Mouse (Mus musculus): Measurements from ENCODE around the gene Zfp672. TPM values are rescaled to one million over a fixed set of nuclear protein-coding genes. Genes with fewer than 3 reads are reported as not detected.
"Not testable (repeated sequence)": the region's sequence is repeated elsewhere in the genome, so short reads cannot be mapped to it uniquely, and the experiment has no call there.

The Zfp672 gene
- polyA plus RNA-seq, 1 experiment: 23.2 TPM

- Histone ChIP-seq H3K4me3 (ENCODE audit: insufficient read depth, low read length) (no peak overlapping the region), H3K27ac (ENCODE audit: insufficient read depth, low read length) (no peak overlapping the region), H3K4me1 (ENCODE audit: control insufficient read depth, insufficient read depth, low read length) (no peaks in the 10 kb centered on the region)
- no peak for TF ChIP-seq CTCF (IDR thresholded peaks at IDR 0.05; ENCODE audit: borderline replicate concordance, insufficient read depth, low read length)
- no peak for TF ChIP-seq POLR2A (IDR thresholded peaks at IDR 0.05; ENCODE audit: low read depth, low read length)
Observed at GRCm38 (mm10) chr11:58308661-58309060, 21.5 kb downstream of the Zfp672 start.

GRCm38 (mm10) chr11:58307411-58308080, 22.6 kb downstream of the Zfp672 start:
- no peak overlapping the region for H3K27ac ChIP-seq (ENCODE audit: insufficient read depth, low read length)
- H3K4me1 ChIP-seq (ENCODE audit: control insufficient read depth, insufficient read depth, low read length): no peaks in the 10 kb centered on the region
- peak; percentile 48 for TF ChIP-seq POLR2A (IDR thresholded peaks at IDR 0.05; ENCODE audit: low read depth, low read length)
- TF ChIP-seq CTCF (IDR thresholded peaks at IDR 0.05; ENCODE audit: borderline replicate concordance, insufficient read depth, low read length): no peak
- peak overlapping the region; percentile 53 for H3K4me3 ChIP-seq (ENCODE audit: insufficient read depth, low read length)

GRCm38 (mm10) chr11:58306860-58307308, 23.3 kb downstream of the Zfp672 start, which contains the start of gene Zfp692:
Gene Zfp692, plus strand, starts transcription at chr11:58307069.
- Histone ChIP-seq H3K4me1 (ENCODE audit: control insufficient read depth, insufficient read depth, low read length) (no peaks in the 10 kb centered on the region), H3K4me3 (ENCODE audit: insufficient read depth, low read length) (peak within 1 kb of the TSS; percentile 53), H3K27ac (ENCODE audit: insufficient read depth, low read length) (no peak within 1 kb of the TSS)
- TF ChIP-seq CTCF (IDR thresholded peaks at IDR 0.05; ENCODE audit: borderline replicate concordance, insufficient read depth, low read length): no peak
- TF ChIP-seq POLR2A (IDR thresholded peaks at IDR 0.05; ENCODE audit: low read depth, low read length): peak; percentile 22

GRCm38 (mm10) chr11:58305299-58305698, 24.8 kb downstream of the Zfp672 start:
- H3K4me3 ChIP-seq (ENCODE audit: insufficient read depth, low read length); H3K4me1 ChIP-seq (ENCODE audit: control insufficient read depth, insufficient read depth, low read length); H3K27ac ChIP-seq (ENCODE audit: insufficient read depth, low read length): not testable (repeated sequence)

GRCm38 (mm10) chr11:58303594-58303993, 26.5 kb downstream of the Zfp672 start:
- Histone ChIP-seq H3K27ac (ENCODE audit: insufficient read depth, low read length) (no peak overlapping the region), H3K4me3 (ENCODE audit: insufficient read depth, low read length) (peak overlapping the region; percentile 32), H3K4me1 (ENCODE audit: control insufficient read depth, insufficient read depth, low read length) (no peaks in the 10 kb centered on the region)
- TF ChIP-seq POLR2A (IDR thresholded peaks at IDR 0.05; ENCODE audit: low read depth, low read length): no peak
- TF ChIP-seq CTCF (IDR thresholded peaks at IDR 0.05; ENCODE audit: borderline replicate concordance, insufficient read depth, low read length): no peak

GRCm38 (mm10) chr11:58302774-58303445, 27.2 kb downstream of the Zfp672 start:
- TF ChIP-seq CTCF (IDR thresholded peaks at IDR 0.05; ENCODE audit: borderline replicate concordance, insufficient read depth, low read length) (no peak), POLR2A (IDR thresholded peaks at IDR 0.05; ENCODE audit: low read depth, low read length) (no peak; the same call in 1 of the 2 replicates)
- no peaks in the 10 kb centered on the region for H3K4me1 ChIP-seq (ENCODE audit: control insufficient read depth, insufficient read depth, low read length)
- H3K27ac ChIP-seq (ENCODE audit: insufficient read depth, low read length): peak overlapping the region; percentile 10; the same call in 1 of the 2 replicates
- peak overlapping the region; percentile 57 for H3K4me3 ChIP-seq (ENCODE audit: insufficient read depth, low read length)

GRCm38 (mm10) chr11:58301837-58302754, 28.0 kb downstream of the Zfp672 start:
- TF ChIP-seq CTCF (IDR thresholded peaks at IDR 0.05; ENCODE audit: borderline replicate concordance, insufficient read depth, low read length) (peak; percentile 51), POLR2A (IDR thresholded peaks at IDR 0.05; ENCODE audit: low read depth, low read length) (no peak)
- no peaks in the 10 kb centered on the region for H3K4me1 ChIP-seq (ENCODE audit: control insufficient read depth, insufficient read depth, low read length)
- H3K4me3 ChIP-seq (ENCODE audit: insufficient read depth, low read length): peak overlapping the region; percentile 57
- H3K27ac ChIP-seq (ENCODE audit: insufficient read depth, low read length): peak overlapping the region; percentile 10; the same call in 1 of the 2 replicates

- peak overlapping the region; percentile 22 for H3K4me3 ChIP-seq (ENCODE audit: insufficient read depth, low read length)
- no peaks in the 10 kb centered on the region for H3K4me1 ChIP-seq (ENCODE audit: control insufficient read depth, insufficient read depth, low read length)
- peak; percentile 50; the same call in 1 of the 2 replicates for TF ChIP-seq CTCF (IDR thresholded peaks at IDR 0.05; ENCODE audit: borderline replicate concordance, insufficient read depth, low read length)
- TF ChIP-seq POLR2A (IDR thresholded peaks at IDR 0.05; ENCODE audit: low read depth, low read length): no peak
- no peak overlapping the region for H3K27ac ChIP-seq (ENCODE audit: insufficient read depth, low read length)
Observed at GRCm38 (mm10) chr11:58301057-58301456, 29.1 kb downstream of the Zfp672 start.

GRCm38 (mm10) chr11:58297396-58297795, 32.7 kb downstream of the Zfp672 start:
- no peaks in the 10 kb centered on the region for H3K4me1 ChIP-seq (ENCODE audit: control insufficient read depth, insufficient read depth, low read length)
- H3K27ac ChIP-seq (ENCODE audit: insufficient read depth, low read length): no peak overlapping the region
- TF ChIP-seq CTCF (IDR thresholded peaks at IDR 0.05; ENCODE audit: borderline replicate concordance, insufficient read depth, low read length): no peak
- TF ChIP-seq POLR2A (IDR thresholded peaks at IDR 0.05; ENCODE audit: low read depth, low read length): no peak
- H3K4me3 ChIP-seq (ENCODE audit: insufficient read depth, low read length): no peak overlapping the region

Measured in embryonic fibroblast, embryonic 13.5 days (primary cell).